Mouse (Mus musculus): ENCODE results near the gene Trpc7. TPM values are rescaled to one million over a fixed set of nuclear protein-coding genes. Genes with fewer than 3 reads are reported as not detected.

Gene Trpc7
- polyA plus RNA-seq (2015; fragmentation: Nextera tagmentation; extraction: Ambion mirVana), result 5.0 and 5.9 TPM in 2 replicates

DNA sequence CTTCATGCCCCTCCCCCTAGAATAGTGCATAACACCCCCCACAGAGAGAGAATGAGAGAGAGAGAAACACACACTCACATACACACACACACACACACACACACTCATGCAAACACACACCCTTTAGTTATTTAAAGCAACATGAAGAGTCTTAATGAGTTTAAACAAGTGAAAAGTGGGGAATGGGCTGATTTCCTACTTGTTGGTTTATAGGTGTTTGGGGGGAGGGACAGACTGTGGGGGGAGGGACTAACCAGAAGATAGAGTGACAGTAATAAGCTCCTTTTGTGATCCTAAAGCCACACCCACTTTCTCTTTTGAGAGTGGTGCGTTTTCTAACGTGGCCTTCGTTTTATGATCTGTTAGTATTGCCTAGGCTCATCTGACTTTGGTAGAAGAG, at the start of gene Trpc7:
TSS of gene Trpc7 (minus strand) at position 101 of the 400 bp plus-strand sequence.
- peak within 1 kb of the TSS; percentile 51 for H3K27ac ChIP-seq
- WGBS, result 86% methylated on average over 3 of the region's 3 CpGs

DNA sequence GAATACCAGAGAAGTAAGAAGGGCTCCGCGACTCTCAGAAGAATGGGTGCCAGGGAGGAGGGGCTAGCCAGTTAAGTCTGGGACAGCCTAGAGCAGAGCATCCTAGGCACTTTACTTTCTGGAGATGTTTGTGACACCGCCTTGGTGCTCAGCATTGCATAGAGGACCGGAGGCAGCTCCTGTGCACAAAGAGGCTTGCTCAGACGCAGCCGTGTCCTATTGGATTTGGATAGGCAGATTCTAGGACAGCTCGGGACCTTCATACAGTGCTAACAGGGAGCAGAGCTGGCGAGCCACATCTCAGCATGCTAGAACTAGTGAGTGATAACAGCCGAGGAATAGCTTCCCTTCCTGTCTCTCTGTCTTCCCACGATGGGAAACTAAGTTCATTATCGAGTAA, 43.5 kb upstream of the Trpc7 start:
- no peak for ATAC-seq (replicated peaks)
- H3K36me3 ChIP-seq (replicated peaks), result no peaks in the 10 kb centered on the region

More for the DNA sequence above, at the start of gene Trpc7:
- H3K9ac ChIP-seq, result peak within 1 kb of the TSS; percentile 44
- H3K4me2 ChIP-seq, result peak within 1 kb of the TSS; percentile 48
- ATAC-seq (replicated peaks), result no peak
- no peaks in the 10 kb centered on the region for H3K27me3 ChIP-seq (replicated peaks)
- H3K4me1 ChIP-seq, result peaks cover 7% of the 10 kb centered on the region; the same call in 1 of the 2 replicates
- H3K9me3 ChIP-seq, result no peaks in the 10 kb centered on the region
- H3K4me3 ChIP-seq, result peak within 1 kb of the TSS; percentile 38
- H3K36me3 ChIP-seq (replicated peaks), result no peaks in the 10 kb centered on the region

DNA sequence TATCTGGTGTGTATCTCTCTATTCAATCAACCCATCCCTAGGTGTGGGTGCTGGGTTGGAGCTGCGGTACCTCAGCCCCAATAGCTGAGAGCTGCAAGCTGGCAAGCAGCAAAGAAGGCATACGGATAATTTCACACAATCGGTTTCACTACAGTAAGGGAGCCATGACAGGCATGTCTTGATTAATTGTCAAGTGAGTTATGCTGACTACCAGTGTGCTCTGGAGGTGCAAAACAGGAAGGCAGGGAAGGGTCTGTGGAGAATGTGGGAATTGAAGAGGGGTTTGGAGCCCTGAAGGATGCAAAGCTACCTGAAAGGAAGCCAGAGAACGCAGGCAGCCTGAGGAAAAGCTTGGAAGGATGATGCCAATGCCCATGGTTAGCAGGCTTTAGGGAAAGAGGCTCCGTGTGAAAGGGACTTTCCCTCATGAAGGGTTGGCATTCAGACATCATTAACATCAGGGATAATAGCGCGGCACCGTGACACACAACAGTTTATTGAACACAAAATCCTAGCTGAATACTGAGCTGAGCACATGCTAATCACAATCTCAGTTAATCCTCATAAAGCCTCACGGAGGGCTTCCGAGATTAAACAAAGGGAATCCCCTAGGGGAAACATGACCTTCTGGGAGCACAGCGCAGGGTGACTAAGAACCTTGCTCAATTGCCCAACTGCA, 38.2 kb upstream of the Trpc7 start:
- H3K27me3 ChIP-seq (replicated peaks), result no peaks in the 10 kb centered on the region
- no peak for ATAC-seq (replicated peaks)
- peaks cover 9% of the 10 kb centered on the region for H3K4me1 ChIP-seq
- H3K36me3 ChIP-seq (replicated peaks), result no peaks in the 10 kb centered on the region
- H3K9ac ChIP-seq, result no peak overlapping the region
- no peaks in the 10 kb centered on the region for H3K9me3 ChIP-seq
- no peak overlapping the region for H3K4me2 ChIP-seq
- WGBS, result 22% methylated on average over 11 of the region's 11 CpGs
- H3K4me3 ChIP-seq, result no peak overlapping the region
- peak overlapping the region; percentile 45; the same call in 1 of the 2 replicates for H3K27ac ChIP-seq

More for the DNA sequence above, 43.5 kb upstream of the Trpc7 start:
- 75% methylated on average over 11 of the region's 11 CpGs for WGBS
- Histone ChIP-seq H3K9me3 (no peaks in the 10 kb centered on the region), H3K4me1 (peaks cover 2% of the 10 kb centered on the region), H3K27me3 (replicated peaks) (no peaks in the 10 kb centered on the region), H3K27ac (no peak overlapping the region), H3K4me3 (no peak overlapping the region), H3K4me2 (no peak overlapping the region), H3K9ac (no peak overlapping the region)

DNA sequence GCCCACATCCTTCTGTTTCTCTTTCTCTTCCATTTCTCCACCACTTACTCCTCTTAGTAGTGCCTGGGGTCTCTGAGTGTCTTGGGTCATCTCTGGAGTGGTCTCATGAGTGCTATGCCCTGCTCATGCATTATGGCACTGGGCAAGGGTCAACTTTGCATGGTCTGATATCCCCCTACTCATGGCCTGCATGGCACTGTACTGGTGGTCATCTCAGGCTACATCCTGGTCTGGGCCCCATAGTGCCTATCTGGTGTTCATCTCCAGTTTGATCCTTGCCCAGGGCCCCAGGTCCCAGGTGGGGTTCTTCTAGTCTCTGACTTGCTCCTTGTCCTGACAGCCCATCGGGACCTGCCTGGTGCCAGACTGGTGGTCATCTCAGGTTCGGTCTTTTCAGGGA, 34.6 kb upstream of the Trpc7 start:
- Histone ChIP-seq H3K4me3 (no peak overlapping the region), H3K27ac (no peak overlapping the region), H3K27me3 (replicated peaks) (no peaks in the 10 kb centered on the region), H3K36me3 (replicated peaks) (no peaks in the 10 kb centered on the region), H3K4me2 (no peak overlapping the region), H3K4me1 (peaks cover 9% of the 10 kb centered on the region), H3K9me3 (no peaks in the 10 kb centered on the region), H3K9ac (no peak overlapping the region)
- no peak for ATAC-seq (replicated peaks)
- 98% methylated on average over 2 of the region's 2 CpGs for WGBS

DNA sequence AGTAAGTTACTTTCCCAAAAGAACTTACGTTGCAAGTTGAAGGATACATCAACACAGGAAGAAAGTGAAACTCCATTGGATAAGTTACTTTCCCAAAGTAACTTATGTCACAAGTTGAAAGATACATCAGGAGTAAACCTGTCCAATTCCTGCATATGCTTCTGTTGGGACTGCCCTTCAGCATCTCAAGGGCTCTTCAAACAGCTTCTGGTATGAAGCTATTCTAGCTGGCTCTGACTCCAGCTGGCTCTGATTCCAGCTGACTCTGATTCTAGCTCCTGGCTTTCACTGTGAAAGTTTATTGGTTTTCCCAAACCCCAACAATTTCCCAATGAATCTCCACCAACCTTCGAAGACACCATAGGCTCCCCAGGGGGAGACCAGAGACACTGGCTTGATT, 27.2 kb upstream of the Trpc7 start:
- H3K4me2 ChIP-seq, result no peak overlapping the region
- H3K36me3 ChIP-seq (replicated peaks), result no peaks in the 10 kb centered on the region
- H3K4me3 ChIP-seq, result no peak overlapping the region
- H3K9me3 ChIP-seq, result no peaks in the 10 kb centered on the region
- H3K4me1 ChIP-seq, result no peaks in the 10 kb centered on the region
- no peak overlapping the region for H3K27ac ChIP-seq
- WGBS, result 84% methylated on average over 2 of the region's 2 CpGs
- no peaks in the 10 kb centered on the region for H3K27me3 ChIP-seq (replicated peaks)
- no peak for ATAC-seq (replicated peaks)
- H3K9ac ChIP-seq, result no peak overlapping the region

DNA sequence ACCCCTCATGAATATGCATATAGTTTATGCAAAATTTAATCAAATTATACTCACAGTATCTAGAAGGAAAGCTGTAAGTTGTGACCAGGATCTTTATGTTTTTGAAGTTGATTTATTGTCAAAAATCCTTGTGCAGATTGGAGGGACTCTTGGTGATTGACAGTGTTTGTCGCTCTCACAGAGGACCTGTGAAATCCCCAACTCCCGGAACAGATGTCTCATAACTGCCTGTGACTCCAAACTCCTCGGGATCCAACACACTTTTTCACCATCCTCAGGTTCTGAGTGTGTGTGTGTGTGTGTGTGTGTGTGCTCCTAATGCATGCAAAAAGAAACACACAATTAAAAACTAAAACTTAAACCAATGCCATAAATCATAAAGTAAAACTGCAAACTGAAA, 25.5 kb upstream of the Trpc7 start:
- Histone ChIP-seq H3K4me3 (no peak overlapping the region), H3K27me3 (replicated peaks) (no peaks in the 10 kb centered on the region), H3K9me3 (no peaks in the 10 kb centered on the region), H3K27ac (no peak overlapping the region), H3K4me1 (no peaks in the 10 kb centered on the region; the same call in 1 of the 2 replicates), H3K36me3 (replicated peaks) (no peaks in the 10 kb centered on the region), H3K4me2 (no peak overlapping the region), H3K9ac (no peak overlapping the region)
- no peak for ATAC-seq (replicated peaks)
- WGBS, result 50% methylated on average over 3 of the region's 3 CpGs

DNA sequence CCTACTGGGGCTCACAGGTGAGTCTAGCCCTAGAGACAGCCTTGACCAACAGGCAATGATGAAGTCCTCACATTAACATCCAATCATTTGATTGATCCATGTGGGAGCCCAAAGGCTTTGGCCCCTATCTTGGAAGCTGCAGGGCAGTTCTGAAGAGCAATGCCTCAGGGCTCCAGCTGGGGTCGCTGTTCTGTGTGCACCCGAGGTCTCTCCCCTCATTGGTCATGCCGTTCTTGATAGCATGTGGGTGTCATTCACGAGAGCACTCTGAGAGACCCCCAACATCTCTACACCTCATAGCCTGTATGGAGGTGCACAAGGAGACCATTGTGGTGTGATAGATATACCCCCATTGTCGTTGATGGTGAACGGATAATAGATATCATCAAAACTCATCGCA, 18.9 kb upstream of the Trpc7 start:
- Histone ChIP-seq H3K4me2 (no peak overlapping the region), H3K9me3 (no peaks in the 10 kb centered on the region), H3K27ac (no peak overlapping the region), H3K4me1 (no peaks in the 10 kb centered on the region; the same call in 1 of the 2 replicates), H3K9ac (no peak overlapping the region), H3K27me3 (replicated peaks) (no peaks in the 10 kb centered on the region), H3K36me3 (replicated peaks) (no peaks in the 10 kb centered on the region), H3K4me3 (no peak overlapping the region)
- WGBS, result 86% methylated on average over 7 of the region's 7 CpGs
- no peak for ATAC-seq (replicated peaks)

DNA sequence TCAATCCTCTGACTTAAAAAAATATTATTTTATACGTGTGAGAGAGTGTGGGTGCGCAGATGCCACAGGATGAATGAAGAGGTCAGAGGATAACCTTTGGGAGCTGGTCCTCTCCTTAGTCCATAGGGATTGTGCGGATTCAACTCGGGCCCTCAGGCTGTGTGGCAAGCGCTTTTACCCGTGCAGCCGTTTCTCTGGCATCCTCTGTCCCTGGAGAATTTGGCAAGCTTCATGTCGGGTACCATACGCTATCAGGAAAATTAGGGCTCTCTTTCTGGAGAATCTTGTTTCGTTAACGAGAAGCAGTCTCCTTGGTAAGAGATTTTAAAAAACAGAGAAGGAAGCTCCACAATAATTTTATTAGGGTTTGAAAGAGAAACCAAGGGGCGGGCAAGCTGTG, 15.3 kb upstream of the Trpc7 start:
- Histone ChIP-seq H3K27me3 (replicated peaks) (no peaks in the 10 kb centered on the region), H3K4me3 (no peak overlapping the region), H3K9ac (no peak overlapping the region), H3K36me3 (replicated peaks) (no peaks in the 10 kb centered on the region), H3K9me3 (no peaks in the 10 kb centered on the region), H3K27ac (no peak overlapping the region), H3K4me1 (no peaks in the 10 kb centered on the region), H3K4me2 (no peak overlapping the region)
- ATAC-seq (replicated peaks), result no peak
- WGBS, result 64% methylated on average over 12 of the region's 12 CpGs

DNA sequence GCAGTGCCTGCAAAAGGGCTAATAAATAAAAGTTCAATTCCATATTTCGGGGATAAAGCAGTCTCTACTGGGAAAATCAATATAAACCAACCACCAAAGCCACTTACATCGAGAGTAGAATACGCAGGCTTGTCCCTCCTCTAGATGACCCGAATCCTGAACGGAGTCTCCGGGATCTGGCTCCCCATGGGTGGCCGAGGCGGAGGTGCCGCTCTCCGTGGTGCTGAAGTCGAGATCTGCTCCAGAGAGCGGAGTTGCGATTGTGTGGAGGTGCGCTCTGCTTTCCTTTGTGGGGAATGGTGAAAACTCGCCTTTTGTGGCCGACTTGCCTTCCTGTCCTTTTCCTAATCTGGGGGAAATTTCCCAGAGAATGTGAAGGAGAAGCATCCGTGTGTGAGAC, 407 bp downstream of the Trpc7 start:
- Histone ChIP-seq H3K4me1 (peaks cover 7% of the 10 kb centered on the region; the same call in 1 of the 2 replicates), H3K27me3 (replicated peaks) (no peaks in the 10 kb centered on the region), H3K4me2 (peak overlapping the region; percentile 48), H3K27ac (peak overlapping the region; percentile 51), H3K4me3 (peak overlapping the region; percentile 38), H3K9me3 (no peaks in the 10 kb centered on the region), H3K9ac (peak overlapping the region; percentile 44), H3K36me3 (replicated peaks) (no peaks in the 10 kb centered on the region)
- 0 out of 2 replicates have a peak, but pooled peaks have one; percentile 45 for ATAC-seq (replicated peaks)
- 2% methylated on average over 17 of the region's 17 CpGs for WGBS

DNA sequence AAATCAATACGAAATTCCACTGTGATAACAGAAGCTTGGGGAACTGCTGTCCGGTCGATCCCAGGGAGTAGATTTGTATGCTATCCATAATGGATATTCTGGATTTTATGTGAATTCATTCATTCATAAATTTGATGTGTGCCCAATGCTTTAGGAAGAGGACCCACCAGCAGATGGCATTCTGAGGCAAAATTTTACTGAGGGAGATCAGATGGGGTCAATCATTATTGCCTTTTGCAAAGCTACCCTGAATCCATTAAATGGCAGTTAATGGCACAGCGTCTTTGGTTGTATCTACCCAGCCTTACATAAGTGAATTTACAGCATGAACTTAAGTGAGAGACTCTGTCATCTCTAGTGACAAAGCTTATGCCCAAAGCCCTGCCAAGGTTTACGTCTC, 1.2 kb downstream of the Trpc7 start:
- H3K4me3 ChIP-seq, result peak overlapping the region; percentile 38
- H3K9me3 ChIP-seq, result no peaks in the 10 kb centered on the region
- no peak overlapping the region for H3K9ac ChIP-seq
- no peak overlapping the region for H3K27ac ChIP-seq
- H3K4me1 ChIP-seq, result peaks cover 7% of the 10 kb centered on the region; the same call in 1 of the 2 replicates
- 76% methylated on average over 5 of the region's 5 CpGs for WGBS
- H3K36me3 ChIP-seq (replicated peaks), result no peaks in the 10 kb centered on the region
- peak overlapping the region; percentile 48 for H3K4me2 ChIP-seq
- no peak for ATAC-seq (replicated peaks)
- no peaks in the 10 kb centered on the region for H3K27me3 ChIP-seq (replicated peaks)

DNA sequence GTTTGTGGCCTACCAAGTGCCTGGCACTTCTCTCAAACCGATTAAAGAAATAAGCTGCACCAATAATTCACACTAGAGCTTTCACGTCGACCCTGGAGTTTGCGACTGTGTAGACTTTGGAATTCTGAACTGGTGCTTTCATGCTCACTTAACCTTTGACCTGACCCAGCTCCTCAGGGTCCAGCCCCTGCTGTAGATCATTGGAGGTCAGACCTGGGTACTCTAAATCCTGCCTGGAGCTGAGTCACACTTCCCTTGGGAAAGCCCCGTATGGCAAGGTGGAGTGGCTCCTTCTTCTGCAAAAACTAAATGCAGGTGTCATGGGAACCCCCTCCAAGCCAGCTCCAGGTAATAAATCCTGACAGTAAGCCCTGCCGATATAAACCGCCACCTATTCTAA, 5.9 kb downstream of the Trpc7 start:
- no peaks in the 10 kb centered on the region for H3K36me3 ChIP-seq (replicated peaks)
- H3K9ac ChIP-seq, result no peak overlapping the region
- no peak overlapping the region for H3K4me3 ChIP-seq
- H3K4me1 ChIP-seq, result peaks cover 7% of the 10 kb centered on the region; the same call in 1 of the 2 replicates
- no peaks in the 10 kb centered on the region for H3K9me3 ChIP-seq
- no peak overlapping the region for H3K27ac ChIP-seq
- no peak for ATAC-seq (replicated peaks)
- H3K4me2 ChIP-seq, result no peak overlapping the region
- H3K27me3 ChIP-seq (replicated peaks), result no peaks in the 10 kb centered on the region
- 50% methylated on average over 7 of the region's 7 CpGs for WGBS

DNA sequence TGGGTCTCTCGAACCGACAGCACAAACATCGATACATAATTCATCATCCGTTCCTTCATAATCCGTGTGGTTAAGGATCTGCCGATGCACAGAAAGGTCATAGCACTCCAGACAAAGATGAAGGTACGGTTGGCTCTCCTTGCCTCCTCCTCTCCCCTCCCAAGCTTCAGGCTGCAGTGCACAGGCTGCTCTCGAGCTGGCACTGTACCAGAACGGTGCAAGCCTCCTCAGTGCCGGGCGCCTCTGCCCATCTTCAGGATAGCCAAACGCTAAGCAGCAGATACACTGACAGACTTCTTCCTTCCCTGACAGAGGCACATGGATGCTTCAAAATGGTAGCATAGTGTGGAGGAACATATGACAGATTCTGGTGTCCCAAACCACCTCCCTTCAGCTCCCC, 12.9 kb downstream of the Trpc7 start:
- Histone ChIP-seq H3K4me1 (peaks cover 4% of the 10 kb centered on the region), H3K4me2 (no peak overlapping the region), H3K27me3 (replicated peaks) (no peaks in the 10 kb centered on the region), H3K4me3 (no peak overlapping the region), H3K9me3 (no peaks in the 10 kb centered on the region), H3K9ac (no peak overlapping the region), H3K27ac (0 out of 2 replicates have a peak overlapping the region, but pooled peaks have one; percentile 9), H3K36me3 (replicated peaks) (no peaks in the 10 kb centered on the region)
- 73% methylated on average over 12 of the region's 12 CpGs for WGBS
- ATAC-seq (replicated peaks), result no peak

DNA sequence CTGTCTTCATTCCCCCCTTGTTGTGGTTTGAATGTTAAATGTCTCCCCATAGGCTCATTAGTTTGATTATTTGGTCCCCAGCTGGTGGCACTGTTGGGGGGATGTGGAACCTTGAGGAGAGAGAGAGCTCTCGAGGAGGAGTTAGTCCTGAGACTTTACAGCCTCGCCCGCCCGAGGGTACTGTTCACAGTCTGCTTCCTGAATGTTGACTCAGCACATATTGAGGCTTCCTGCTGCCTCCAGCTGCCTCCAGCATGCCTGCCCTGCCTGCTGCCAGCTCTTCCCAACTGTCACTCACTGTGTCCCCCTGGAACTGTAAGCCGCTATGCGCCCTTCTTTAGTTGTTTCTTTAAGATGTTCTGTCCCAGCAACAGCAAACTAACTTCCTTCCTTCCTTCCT, 31.2 kb downstream of the Trpc7 start:
- H3K4me1 ChIP-seq, result no peaks in the 10 kb centered on the region
- no peak for ATAC-seq (replicated peaks)
- H3K4me3 ChIP-seq, result no peak overlapping the region
- H3K36me3 ChIP-seq (replicated peaks), result no peaks in the 10 kb centered on the region
- no peak overlapping the region for H3K4me2 ChIP-seq
- H3K27ac ChIP-seq, result no peak overlapping the region
- 90% methylated on average over 6 of the region's 6 CpGs for WGBS
- no peaks in the 10 kb centered on the region for H3K27me3 ChIP-seq (replicated peaks)
- no peak overlapping the region for H3K9ac ChIP-seq
- no peaks in the 10 kb centered on the region for H3K9me3 ChIP-seq

Data from midbrain, embryonic 15.5 days (tissue).